Mouse (Mus musculus) small intestine, adult 2 months (tissue): ENCODE results near the gene Pgs1.

Experiments used
- CTCF ChIP-seq: fragments of 200-500 bp; IDR thresholded peaks from 2 replicates; pipeline ENCODE4 v1.5.1; 2012; ENCODE audit warnings: low read depth, mild to moderate bottlenecking, control low read depth, inconsistent platforms, low read length, moderate library complexity, mixed read lengths; ENCODE audit not compliant: insufficient replicate concordance, insufficient read length; ENCODE audit errors: extremely low read depth
- POLR2A ChIP-seq: fragments of 200-500 bp; IDR thresholded peaks from 2 replicates; pipeline ENCODE4 v1.6.1; 2012; ENCODE audit warnings: low read depth, mild to moderate bottlenecking, control low read depth, inconsistent platforms, low read length, moderate library complexity

- TF ChIP-seq CTCF (no peak), POLR2A (no peak)
Observed at GRCm38 (mm10) chr11:117946195-117946979, 39.7 kb upstream of the Pgs1 start.
